Mouse (Mus musculus) bone marrow macrophage, adult 2 months (primary cell): Measurements from ENCODE around the gene Lmbr1. TPM values are rescaled to one million over a fixed set of nuclear protein-coding genes. Genes with fewer than 3 reads are reported as not detected.

Experiments
- H3K27ac ChIP-seq: 2 replicates; pipeline ENCODE4 v1.5.1; 2012; ENCODE audit warnings: low read depth, low read length; ENCODE audit not compliant: insufficient read depth
- H3K4me1 ChIP-seq: 2 replicates; pipeline ENCODE4 v1.6.1; 2012; ENCODE audit warnings: low read length; ENCODE audit not compliant: control insufficient read depth, insufficient read depth
- H3K4me3 ChIP-seq: 2 replicates; pipeline ENCODE4 v1.5.1; 2012; ENCODE audit warnings: mild to moderate bottlenecking, low read length, moderate library complexity; ENCODE audit not compliant: insufficient read depth
- CTCF ChIP-seq: IDR thresholded peaks from 2 replicates; pipeline ENCODE4 v1.5.1; 2012; ENCODE audit warnings: low read depth, mild to moderate bottlenecking, low read length, moderate library complexity
- POLR2A ChIP-seq: IDR thresholded peaks from 2 replicates; pipeline ENCODE4 v1.6.1; 2012; ENCODE audit warnings: mild to moderate bottlenecking, low read depth, low read length, borderline replicate concordance
- polyA plus RNA-seq: library from polyadenylated mRNA; stranded (reverse); fragments of >200 nt; gene quantifications from 2 replicates; pipeline ENCODE4 v1.2.4, GENCODE M21; 2012; ENCODE audit not compliant: missing spikeins, insufficient read depth, insufficient read length

Lmbr1 gene
- polyA plus RNA-seq, 1 experiment = 3.5 TPM

DNA sequence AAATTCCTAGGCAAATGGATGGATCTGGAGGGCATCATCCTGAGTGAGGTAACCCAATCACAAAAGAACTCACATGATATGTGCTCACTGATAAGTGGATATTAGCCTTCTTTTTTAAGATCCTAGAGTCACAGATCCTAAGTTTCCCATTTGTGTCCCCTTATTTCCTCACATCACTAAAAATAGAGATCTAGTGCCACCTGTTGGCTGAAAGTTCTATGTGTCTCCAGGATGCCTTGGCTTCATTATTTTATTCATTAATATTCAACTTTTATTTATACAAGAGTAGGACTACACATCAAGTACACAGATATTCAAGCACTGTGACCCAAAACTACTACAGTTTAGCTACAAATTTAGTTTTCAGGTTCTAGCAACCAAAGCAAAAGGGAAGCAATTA lies 103.4 kb downstream of the Lmbr1 start:
- H3K4me1 ChIP-seq = no peaks in the 10 kb centered on the region
- no peak overlapping the region for H3K27ac ChIP-seq
- TF ChIP-seq POLR2A = no peak
- TF ChIP-seq CTCF = no peak
- H3K4me3 ChIP-seq = no peak overlapping the region

DNA sequence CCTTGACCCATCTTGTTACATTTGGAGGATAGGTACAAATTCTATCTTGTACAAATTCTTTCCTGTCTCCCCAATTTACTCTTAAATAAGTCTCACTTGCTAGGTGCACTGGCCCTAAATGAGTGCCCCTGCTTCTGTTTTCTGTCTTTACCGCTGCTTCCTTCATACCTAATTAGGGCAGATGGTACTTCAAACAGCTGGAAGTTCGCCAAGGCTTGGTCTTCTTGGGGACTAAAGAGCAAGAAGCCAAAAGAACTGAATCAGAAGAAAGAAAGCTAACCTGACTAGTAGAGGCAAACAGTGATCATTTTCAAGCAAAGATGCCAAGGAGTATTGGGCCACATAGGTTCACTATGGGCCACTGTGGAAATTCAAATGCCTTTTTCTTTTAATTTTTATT lies 104.8 kb downstream of the Lmbr1 start:
- H3K4me1 ChIP-seq = no peaks in the 10 kb centered on the region
- H3K27ac ChIP-seq = no peak overlapping the region
- H3K4me3 ChIP-seq = no peak overlapping the region
- TF ChIP-seq POLR2A (no peak), CTCF (no peak)

DNA sequence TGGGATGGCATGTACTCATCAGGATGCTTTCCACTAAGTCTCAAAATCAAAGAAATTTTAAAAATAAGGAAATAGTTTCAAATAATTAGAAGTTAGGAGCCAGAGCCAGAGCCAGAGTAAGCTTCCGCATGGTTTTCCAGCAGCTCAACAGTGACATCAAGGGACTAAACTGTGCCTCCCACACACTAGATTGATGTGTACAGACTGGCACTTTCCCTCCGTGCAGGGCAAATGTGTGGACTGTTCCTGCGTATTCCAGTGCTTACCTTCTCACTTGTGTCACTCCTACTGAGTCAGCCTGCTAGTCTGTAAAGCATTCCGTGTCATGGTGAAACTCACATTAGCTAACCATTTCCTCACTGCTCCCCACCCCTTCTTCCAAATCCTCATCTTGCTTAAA lies 107.3 kb downstream of the Lmbr1 start:
- no peak overlapping the region for H3K4me3 ChIP-seq
- H3K4me1 ChIP-seq = no peaks in the 10 kb centered on the region
- TF ChIP-seq POLR2A (no peak), CTCF (no peak)
- no peak overlapping the region for H3K27ac ChIP-seq

DNA sequence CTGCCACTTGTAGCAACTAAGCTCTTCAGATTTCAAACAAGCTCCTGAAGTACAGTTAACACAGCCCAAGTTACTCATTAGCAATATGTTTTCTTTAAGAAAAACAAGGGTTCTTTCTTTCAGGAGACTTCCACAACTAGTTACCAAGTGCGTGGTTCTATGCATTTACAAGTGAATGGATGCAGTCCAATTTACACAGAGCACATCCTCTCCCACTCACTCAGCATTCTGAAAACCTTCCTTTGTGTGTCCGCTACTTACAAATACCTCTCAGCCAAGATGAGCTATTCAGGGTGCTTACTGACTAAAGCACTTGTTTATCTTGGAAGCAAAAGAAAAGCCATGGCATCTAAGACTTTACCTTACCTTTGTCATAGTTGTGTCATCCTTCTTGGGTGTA lies 124.3 kb downstream of the Lmbr1 start:
- no peak for TF ChIP-seq POLR2A
- no peak for TF ChIP-seq CTCF
- Histone ChIP-seq H3K4me3 (no peak overlapping the region), H3K4me1 (peaks cover 5% of the 10 kb centered on the region), H3K27ac (no peak overlapping the region)

DNA sequence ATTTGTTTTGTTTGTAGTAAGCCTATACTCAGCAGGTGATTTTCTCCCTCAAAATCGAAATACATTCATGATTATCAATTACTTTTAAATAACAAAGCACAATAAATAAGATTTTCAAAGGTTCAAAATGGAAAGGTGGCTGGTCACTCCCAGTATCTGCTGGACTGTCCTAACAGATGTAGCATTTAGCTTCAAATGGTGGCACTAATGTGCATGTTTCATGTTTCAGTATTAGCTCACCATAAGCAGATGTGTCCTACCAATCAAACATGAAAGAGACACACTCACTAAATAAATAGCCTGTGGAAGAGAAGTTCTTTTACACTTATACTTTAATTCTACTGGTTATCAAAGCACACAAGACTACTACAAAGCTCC lies 126.7 kb downstream of the Lmbr1 start:
- Histone ChIP-seq H3K27ac (no peak overlapping the region), H3K4me3 (no peak overlapping the region), H3K4me1 (no peaks in the 10 kb centered on the region)
- TF ChIP-seq CTCF (no peak), POLR2A (no peak)

DNA sequence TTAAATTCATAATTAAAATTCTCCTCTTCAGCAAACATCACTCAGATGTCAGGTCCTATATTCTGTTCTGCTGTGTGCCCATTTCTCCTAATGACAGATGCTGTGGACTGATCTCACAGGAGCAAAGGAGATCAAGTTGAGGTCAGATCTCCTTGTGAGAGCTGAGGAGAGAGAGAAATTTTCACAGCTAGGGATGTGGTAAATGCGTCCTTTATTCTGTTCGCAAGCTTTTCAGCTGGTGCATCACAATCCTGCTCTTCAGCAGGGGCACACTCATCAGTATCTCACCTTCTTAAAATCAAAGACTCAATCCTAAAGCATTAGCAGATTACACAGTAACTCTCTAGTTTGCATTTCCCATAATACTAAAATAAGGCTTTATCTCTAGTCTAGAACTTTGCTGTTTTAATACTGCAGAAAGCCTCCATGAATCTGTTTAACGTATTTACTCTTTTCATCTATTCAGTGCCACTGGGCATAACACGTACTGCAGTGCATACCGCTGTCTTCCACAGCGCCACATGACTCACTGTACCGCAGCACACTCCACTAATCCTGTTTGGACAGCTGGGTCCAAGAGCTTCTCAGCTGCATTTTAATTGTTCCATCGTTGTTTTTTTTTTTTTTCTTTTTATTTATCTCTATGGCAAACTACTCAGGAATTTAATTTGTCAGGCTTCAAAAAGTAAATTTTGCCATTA lies 127.2 kb downstream of the Lmbr1 start:
- Histone ChIP-seq H3K4me1 (no peaks in the 10 kb centered on the region), H3K4me3 (no peak overlapping the region), H3K27ac (no peak overlapping the region)
- TF ChIP-seq POLR2A (no peak), CTCF (no peak)

DNA sequence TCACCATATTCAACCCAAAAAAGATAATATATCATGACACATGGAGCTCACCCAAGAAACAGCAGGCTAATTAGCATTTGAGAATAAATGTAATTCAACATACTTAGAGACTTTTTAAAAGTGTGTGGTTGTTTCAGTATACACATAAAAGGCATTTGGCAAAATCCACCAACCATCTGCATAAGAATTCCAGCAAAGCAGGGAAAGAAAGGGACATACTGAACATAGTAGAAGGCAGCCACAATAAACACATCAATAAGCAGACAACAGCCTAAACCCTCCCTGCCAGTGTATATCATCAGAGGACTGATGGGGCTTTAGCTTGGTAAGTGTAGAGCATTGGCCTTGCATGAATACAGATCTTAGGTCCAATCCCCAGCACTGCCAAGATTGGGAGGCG lies 133.4 kb downstream of the Lmbr1 start:
- Histone ChIP-seq H3K4me1 (no peaks in the 10 kb centered on the region), H3K4me3 (no peak overlapping the region), H3K27ac (no peak overlapping the region)
- no peak for TF ChIP-seq CTCF
- no peak for TF ChIP-seq POLR2A

DNA sequence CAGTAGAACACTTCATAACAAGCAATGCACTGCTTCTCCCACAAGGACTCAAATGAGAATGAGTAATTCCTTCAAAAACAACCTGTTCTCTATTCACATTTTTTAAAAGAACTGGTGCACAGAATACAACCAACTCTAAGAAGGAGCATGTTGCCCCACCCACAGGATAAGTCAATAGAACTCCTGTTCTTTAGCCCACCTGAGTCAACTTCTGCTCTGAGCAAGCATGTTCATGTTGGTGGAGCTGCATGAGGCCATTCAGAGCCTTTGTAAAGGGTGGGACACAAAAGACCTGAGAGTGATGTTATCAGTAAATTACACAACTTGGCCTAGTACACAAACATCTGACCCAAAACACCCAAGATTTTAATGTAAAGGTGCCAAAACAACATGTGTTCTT lies 139.8 kb downstream of the Lmbr1 start:
- Histone ChIP-seq H3K4me1 (no peaks in the 10 kb centered on the region), H3K27ac (no peak overlapping the region), H3K4me3 (no peak overlapping the region)
- TF ChIP-seq POLR2A (no peak), CTCF (no peak)

DNA sequence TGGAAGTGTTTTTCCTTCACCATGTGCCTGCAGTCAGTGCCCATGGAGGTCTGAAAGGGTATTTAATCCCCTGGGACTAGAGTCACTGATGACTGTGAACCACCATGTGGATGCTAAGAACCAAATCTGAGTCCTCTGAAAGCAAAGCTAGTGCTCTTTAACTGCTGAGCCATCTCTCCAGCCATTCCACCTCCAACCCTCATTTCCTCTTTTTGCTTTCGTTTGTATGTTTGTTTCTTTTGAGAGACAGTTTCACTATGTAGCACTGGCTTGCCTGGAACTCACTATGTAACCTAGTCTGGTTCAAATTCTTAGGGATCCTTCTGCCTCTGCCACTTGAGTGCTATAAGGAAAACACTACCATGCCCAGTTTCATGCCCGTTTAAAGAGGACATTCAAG lies 147.7 kb downstream of the Lmbr1 start:
- Histone ChIP-seq H3K4me3 (no peak overlapping the region), H3K4me1 (peaks cover 9% of the 10 kb centered on the region), H3K27ac (no peak overlapping the region)
- TF ChIP-seq CTCF (no peak), POLR2A (no peak)

DNA sequence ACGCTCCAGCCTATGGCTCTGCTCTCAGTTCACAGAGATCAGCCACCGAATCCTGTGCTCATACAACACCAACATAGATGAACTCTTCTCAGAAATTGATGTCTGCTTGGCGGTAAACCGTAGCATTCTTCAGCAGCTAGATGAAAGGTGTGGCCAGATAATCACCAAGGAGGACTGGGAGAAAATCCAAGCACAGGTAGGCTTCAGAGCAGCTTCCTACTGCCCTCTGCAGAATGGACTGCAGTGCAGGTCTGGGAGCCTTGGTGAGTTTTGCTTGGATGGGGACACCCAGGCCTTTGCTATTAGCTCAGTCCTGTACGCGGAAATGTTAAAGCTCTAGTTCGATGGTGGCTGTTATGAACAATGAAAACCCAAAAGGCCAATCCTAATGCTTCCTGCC lies 154.1 kb downstream of the Lmbr1 start:
- H3K4me3 ChIP-seq = no peak overlapping the region
- TF ChIP-seq CTCF (no peak), POLR2A (no peak)
- H3K27ac ChIP-seq = no peak overlapping the region
- H3K4me1 ChIP-seq = no peaks in the 10 kb centered on the region

DNA sequence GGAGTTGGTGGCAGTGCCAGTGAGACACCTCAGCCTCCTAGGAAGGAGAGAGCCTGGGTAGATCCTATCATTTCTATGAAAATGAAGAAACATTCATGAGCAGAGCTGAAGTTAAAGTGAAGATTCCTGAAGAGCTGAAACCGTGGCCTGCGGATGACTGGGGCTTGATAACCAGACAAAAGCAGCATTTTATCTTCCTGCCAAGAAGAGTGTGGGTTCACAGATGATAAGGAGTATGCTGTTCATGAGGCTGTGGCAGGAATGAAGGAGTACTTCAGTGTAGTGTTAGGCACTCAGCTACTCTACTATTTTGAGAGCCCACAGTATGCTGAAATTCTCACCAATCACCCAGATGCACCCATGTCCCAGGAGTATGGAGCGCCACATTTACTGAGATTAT lies 160.2 kb downstream of the Lmbr1 start:
- no peaks in the 10 kb centered on the region for H3K4me1 ChIP-seq
- no peak overlapping the region for H3K4me3 ChIP-seq
- TF ChIP-seq CTCF (no peak), POLR2A (no peak)
- H3K27ac ChIP-seq = no peak overlapping the region
